Mouse (Mus musculus): ENCODE results near the gene Gpr35.

GRCm38 (mm10) chr1:92939746-92940145 lies 10.9 kb upstream of the Gpr35 start:
- no peak for TF ChIP-seq CTCF (conservative IDR thresholded peaks at IDR 0.05; ENCODE audit: insufficient read depth, insufficient read length, low read depth, low read length)
- TF ChIP-seq POLR2A (IDR thresholded peaks at IDR 0.05; ENCODE audit: low read depth, low read length): no peak
